12 mouse cellular contexts compared by ENCODE assay signal in genomic region chr11:98367171-98367862, GRCm38 (mm10). TPM values are rescaled to one million over a fixed set of nuclear protein-coding genes. Genes with fewer than 3 reads are reported as not detected.
DNase-seq lines count a peak whose midpoint lies in the region; ATAC-seq and TF ChIP-seq lines count a peak whose summit lies in the region.
"Had no signal": no experiment of that assay in that cellular context is flagged by ENCODE, and none has a peak within 500 bp of the region (broad histone marks: within the 10 kb centered on the region; RNA-seq: fewer than 3 reads in every experiment).

No protein-coding gene starts in this region.

- peak overlapping the region; percentile 78 for H3K27ac ChIP-seq in heart, embryonic 13.5 days (replicated peaks)

- no peak for TF ChIP-seq CTCF in lung, adult 2 months (IDR thresholded peaks at IDR 0.05; ENCODE audit: insufficient read depth, low read length)

- DNase-seq in heart, postnatal 36 days, result no peak
- peak; percentile 59 to 72 for DNase-seq in frontal cortex, postnatal 36 days (ENCODE audit: low spot score in 2 of 2)
- DNase-seq in telencephalon, adult 2 months (ENCODE audit: low read depth, low spot score), result peak; percentile 60
- no peak for DNase-seq in lung, adult 2 months
- DNase-seq in urinary bladder, adult 2 months (ENCODE audit: low spot score), result no peak
- DNase-seq: adrenal gland, postnatal 14 days; gastrocnemius, postnatal 36 days; kidney, postnatal 14 days had no signal

- no peak for ATAC-seq in heart, embryonic 13.5 days (ENCODE audit: extremely low read depth, insufficient number of reproducible peaks, low FRiP score, low TSS enrichment)
- ATAC-seq in common myeloid progenitor, adult 5-6 weeks (replicated peaks; ENCODE audit: low read depth, poor library complexity, severe bottlenecking), result peak; percentile 24; the same call in 1 of the 2 replicates

- intact Hi-C loops in heart, postnatal 36 days (cut with DNase I), result no loop called here

- H3K4me1 ChIP-seq in heart, embryonic 13.5 days, result peaks cover 74% of the 10 kb centered on the region
- peaks cover 4% of the 10 kb centered on the region; the same call in 1 of the 2 replicates for H3K4me1 ChIP-seq in lung, adult 2 months (ENCODE audit: control insufficient read depth, insufficient read depth, low read length)

- no peak overlapping the region for H3K4me3 ChIP-seq in heart, embryonic 13.5 days
- no peak overlapping the region for H3K4me3 ChIP-seq in lung, adult 2 months (replicated peaks; ENCODE audit: extremely low read depth, low read depth, low read length)

- WGBS in heart, embryonic 13.5 days, result 52% methylated on average over 10 of the region's 10 CpGs
- 54% methylated on average over 10 of the region's 10 CpGs for WGBS in lung, adult 2 months

- H3K4me2 ChIP-seq in heart, embryonic 13.5 days, result no peak overlapping the region

- peaks cover 4% of the 10 kb centered on the region; the same call in 1 of the 2 replicates for H3K36me3 ChIP-seq in heart, embryonic 13.5 days

- peak overlapping the region; percentile 62; the same call in 1 of the 2 replicates for H3K9ac ChIP-seq in heart, embryonic 13.5 days

- H3K9me3 ChIP-seq in heart, embryonic 13.5 days, result no peaks in the 10 kb centered on the region

- H3K27me3 ChIP-seq in heart, embryonic 13.5 days (replicated peaks), result no peaks in the 10 kb centered on the region

- no peak for TF ChIP-seq POLR2A in lung, adult 2 months (IDR thresholded peaks at IDR 0.05; ENCODE audit: borderline replicate concordance, extremely low read depth, low read depth, low read length)

RNA-seq across cellular contexts. Expression of gene Stard3, which starts 9.1 kb away (rescaled TPM):
- polyA plus RNA-seq in heart, embryonic 13.5 days (2015; fragmentation: Nextera tagmentation; extraction: Ambion mirVana), result 37.2 and 43.4 TPM in 2 replicates
- total RNA-seq in heart, postnatal 36 days (2021), result 10 to 100 TPM; 21.5 to 26.8 TPM
- 10.2 and 14.2 TPM in 2 replicates for total RNA-seq in common myeloid progenitor, adult 5-6 weeks (2017)
- polyA plus RNA-seq in lung, adult 2 months (2012; rRNA removed), result 131 and 143 TPM in 2 replicates
- 34.8 and 45.8 TPM in 2 replicates for polyA plus RNA-seq in urinary bladder, adult 2 months (2012; rRNA removed)

RNA-seq across cellular contexts. Expression of gene Tcap, which starts 16.3 kb away (rescaled TPM):
- 159 and 184 TPM in 2 replicates for polyA plus RNA-seq in heart, embryonic 13.5 days (2015; fragmentation: Nextera tagmentation; extraction: Ambion mirVana)
- 1,000 to 10,000 TPM; 1,783 to 3,188 TPM for total RNA-seq in heart, postnatal 36 days (2021)
- not detected in 2 replicates for total RNA-seq in common myeloid progenitor, adult 5-6 weeks (2017)
- polyA plus RNA-seq in lung, adult 2 months (2012; rRNA removed), result 73.7 and 136 TPM in 2 replicates
- polyA plus RNA-seq in urinary bladder, adult 2 months (2012; rRNA removed), result 7.0 and 9.0 TPM in 2 replicates
- polyA plus RNA-seq: intestine, embryonic 14.5 days had no signal

RNA-seq across cellular contexts. Expression of gene Pnmt, which starts 18.9 kb away (rescaled TPM):
- polyA plus RNA-seq in heart, embryonic 13.5 days (2015; fragmentation: Nextera tagmentation; extraction: Ambion mirVana), result 1.3 and 1.5 TPM in 2 replicates
- 1 to 10 TPM in 1 of 2 experiments, under 1 TPM in 1; 0.76 to 1.6 TPM for total RNA-seq in heart, postnatal 36 days (2021)
- not detected in 2 replicates for total RNA-seq in common myeloid progenitor, adult 5-6 weeks (2017)
- 2.0 and 3.5 TPM in 2 replicates for polyA plus RNA-seq in lung, adult 2 months (2012; rRNA removed)
- polyA plus RNA-seq in urinary bladder, adult 2 months (2012; rRNA removed), result 0.10 TPM in 1 of 2 replicates, not detected in the other
- polyA plus RNA-seq: intestine, embryonic 14.5 days; stomach, embryonic 14.5 days had no signal

RNA-seq across cellular contexts. Expression of gene Ppp1r1b, which starts 19.1 kb away (rescaled TPM):
- 40.5 and 51.7 TPM in 2 replicates for polyA plus RNA-seq in heart, embryonic 13.5 days (2015; fragmentation: Nextera tagmentation; extraction: Ambion mirVana)
- 1 to 10 TPM; 4.6 to 7.0 TPM for total RNA-seq in heart, postnatal 36 days (2021)
- total RNA-seq in common myeloid progenitor, adult 5-6 weeks (2017), result not detected in 2 replicates
- polyA plus RNA-seq in lung, adult 2 months (2012; rRNA removed), result 20.0 and 22.1 TPM in 2 replicates
- polyA plus RNA-seq in urinary bladder, adult 2 months (2012; rRNA removed), result 0.07 and 0.15 TPM in 2 replicates
- total RNA-seq: gastrocnemius, postnatal 36 days had no signal

RNA-seq across cellular contexts. Expression of gene Pgap3, which starts 33.0 kb away (rescaled TPM):
- polyA plus RNA-seq in heart, embryonic 13.5 days (2015; fragmentation: Nextera tagmentation; extraction: Ambion mirVana), result 19.0 and 19.1 TPM in 2 replicates
- 1 to 10 TPM; 8.5 to 9.2 TPM for total RNA-seq in heart, postnatal 36 days (2021)
- 0.34 and 4.8 TPM in 2 replicates for total RNA-seq in common myeloid progenitor, adult 5-6 weeks (2017)
- polyA plus RNA-seq in lung, adult 2 months (2012; rRNA removed), result 26.6 and 28.1 TPM in 2 replicates
- 10.5 and 12.7 TPM in 2 replicates for polyA plus RNA-seq in urinary bladder, adult 2 months (2012; rRNA removed)

Comparison
In these comparisons a context has a peak if more than half of its experiments do, and no peak if none do; other contexts are left out.
1. DNase-seq: peak in frontal cortex, postnatal 36 days (2 of 2) and telencephalon, adult 2 months (single experiment); none in heart, postnatal 36 days (0 of 2), lung, adult 2 months (single experiment) and urinary bladder, adult 2 months (single experiment).